Comparison of ENCODE assay signal across 7 mouse cellular contexts in genomic region chr11:20035343-20035928, GRCm38 (mm10).
A peak's percentile ranks its signal among the peaks of the same experiment; 100 is the strongest.
DNase-seq lines count a peak whose midpoint lies in the region.

No protein-coding gene starts in this region.

- peak; percentile 46 for DNase-seq in urinary bladder, postnatal 14 days (ENCODE audit: low spot score)
- DNase-seq in urinary bladder, postnatal 10 days (ENCODE audit: low spot score), result no peak
- DNase-seq in adrenal gland, adult 8-10 months, result peak; percentile 29
- DNase-seq in left cerebral cortex, postnatal 25 days (ENCODE audit: low spot score in 2 of 2), result peak; percentile 68 to 91
- DNase-seq in thymus, postnatal 14 days, result peak; percentile 81
- DNase-seq in heart, postnatal 4 days, result no peak
- DNase-seq in layer of hippocampus, postnatal 14 days (ENCODE audit: low spot score in 2 of 2), result no peak

- intact Hi-C loops in left cerebral cortex, postnatal 25 days (cut with DNase I), result loop anchor here (5.0 kb wide), 1 partner anchor 53 kb away; no protein-coding TSS in a partner anchor

Comparison
In these comparisons a context has a peak if more than half of its experiments do, and no peak if none do; other contexts are left out.
1. DNase-seq: peak in urinary bladder, postnatal 14 days (single experiment), adrenal gland, adult 8-10 months (single experiment), left cerebral cortex, postnatal 25 days (2 of 2) and thymus, postnatal 14 days (single experiment); none in urinary bladder, postnatal 10 days (single experiment), heart, postnatal 4 days (single experiment) and layer of hippocampus, postnatal 14 days (0 of 2).